Mouse (Mus musculus): ENCODE measurements at regions not wholly inside any gene's neighbourhood (a gene's known extent, or its start where the extent isn't known, plus 50 kb on each side); places are given as distances from the start of the nearest gene placed in this dataset.

DNA sequence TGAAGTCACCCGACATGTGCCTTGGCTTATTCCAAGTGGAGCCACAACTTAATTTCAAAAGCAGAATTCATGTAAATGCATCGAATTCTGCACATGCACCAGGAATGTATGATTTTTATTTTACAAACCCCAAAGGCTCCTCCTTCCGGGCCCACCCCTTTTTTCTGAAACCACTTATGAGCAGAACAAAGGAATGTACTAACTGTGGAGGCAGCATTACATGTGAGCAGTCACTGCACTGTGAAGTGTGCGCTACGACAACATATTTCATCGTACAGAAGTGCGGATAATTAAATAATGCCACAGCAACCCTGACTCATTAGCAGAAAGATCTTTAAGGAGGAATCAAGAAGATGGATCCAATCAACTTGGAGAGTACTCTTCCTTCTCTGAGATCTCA, 424.8 kb upstream of the Ubash3b start:
- H3K27ac ChIP-seq (ENCODE audit: control insufficient read depth, insufficient read depth, low read length) = no peak overlapping the region
- H3K36me3 ChIP-seq (ENCODE audit: control insufficient read depth, insufficient read depth, low read length) = no peaks in the 10 kb centered on the region
- 89% methylated on average over 7 of the region's 7 CpGs for WGBS
- TF ChIP-seq CTCF (IDR thresholded peaks at IDR 0.05; ENCODE audit: borderline replicate concordance, control insufficient read depth, extremely low read depth, insufficient read depth, low read length, poor library complexity) (no peak), POLR2A (IDR thresholded peaks at IDR 0.05; ENCODE audit: control insufficient read depth, extremely low read depth, insufficient read depth, low read length, poor library complexity) (no peak)
- no peak for DNase-seq
- H3K27me3 ChIP-seq (ENCODE audit: control insufficient read depth, insufficient read depth, low read length) = 0 out of 2 replicates have a peak, but pooled peaks cover under 1% of the 10 kb centered on the region
- no peak overlapping the region for H3K4me3 ChIP-seq (ENCODE audit: control insufficient read depth, insufficient read depth, low read length)
- no peaks in the 10 kb centered on the region for H3K4me1 ChIP-seq (replicated peaks; ENCODE audit: control insufficient read depth, insufficient read depth, low read length)

DNA sequence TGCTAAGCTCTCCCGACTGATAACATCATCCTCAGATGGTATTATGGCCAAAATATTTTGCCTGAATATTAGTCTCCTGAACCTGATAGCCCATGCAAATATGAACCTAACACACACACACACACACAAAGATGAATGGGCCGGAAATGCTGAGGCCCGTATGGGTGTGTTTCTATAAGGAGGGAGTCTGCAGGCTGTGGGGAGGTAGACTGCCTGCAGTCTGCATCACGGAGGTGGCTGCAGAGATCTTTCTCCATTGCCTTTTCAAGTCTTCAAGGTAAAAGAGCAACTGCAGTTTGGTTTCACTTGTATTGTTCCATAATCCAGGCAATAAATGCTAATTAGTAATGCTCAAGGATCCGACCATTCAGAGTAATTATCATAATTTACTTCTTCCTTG, 424.3 kb upstream of the Ubash3b start:
- no peaks in the 10 kb centered on the region for H3K4me1 ChIP-seq (replicated peaks; ENCODE audit: control insufficient read depth, insufficient read depth, low read length)
- DNase-seq = no peak
- H3K4me3 ChIP-seq (ENCODE audit: control insufficient read depth, insufficient read depth, low read length) = no peak overlapping the region
- no peak for TF ChIP-seq CTCF (IDR thresholded peaks at IDR 0.05; ENCODE audit: borderline replicate concordance, control insufficient read depth, extremely low read depth, insufficient read depth, low read length, poor library complexity)
- no peak for TF ChIP-seq POLR2A (IDR thresholded peaks at IDR 0.05; ENCODE audit: control insufficient read depth, extremely low read depth, insufficient read depth, low read length, poor library complexity)
- WGBS = 77% methylated on average over 5 of the region's 5 CpGs
- H3K36me3 ChIP-seq (ENCODE audit: control insufficient read depth, insufficient read depth, low read length) = no peaks in the 10 kb centered on the region
- H3K27ac ChIP-seq (ENCODE audit: control insufficient read depth, insufficient read depth, low read length) = no peak overlapping the region
- peaks cover 3% of the 10 kb centered on the region; the same call in 1 of the 2 replicates for H3K27me3 ChIP-seq (ENCODE audit: control insufficient read depth, insufficient read depth, low read length)

DNA sequence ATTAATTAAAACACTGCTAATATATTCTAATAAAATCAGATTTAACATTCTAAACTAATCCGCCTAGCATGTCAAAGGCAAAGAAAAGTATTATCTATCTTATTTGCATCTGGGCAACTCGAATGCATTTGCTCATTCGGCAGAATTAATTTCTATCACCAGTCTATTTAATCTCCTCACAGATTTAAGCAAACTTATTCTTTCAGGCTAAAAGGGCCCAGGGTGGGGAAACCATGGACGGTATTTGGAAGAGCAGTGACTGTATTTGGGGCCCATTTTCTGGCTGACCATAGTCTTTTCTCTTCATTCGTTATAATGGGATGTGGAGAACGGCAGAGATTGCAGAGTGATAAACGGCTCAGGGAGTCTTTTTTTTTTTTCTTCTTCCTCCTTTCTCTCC, 423.5 kb upstream of the Ubash3b start:
- no peak for TF ChIP-seq POLR2A (IDR thresholded peaks at IDR 0.05; ENCODE audit: control insufficient read depth, extremely low read depth, insufficient read depth, low read length, poor library complexity)
- no peak for TF ChIP-seq CTCF (IDR thresholded peaks at IDR 0.05; ENCODE audit: borderline replicate concordance, control insufficient read depth, extremely low read depth, insufficient read depth, low read length, poor library complexity)
- H3K27me3 ChIP-seq (ENCODE audit: control insufficient read depth, insufficient read depth, low read length) = peaks cover 3% of the 10 kb centered on the region; the same call in 1 of the 2 replicates
- H3K4me1 ChIP-seq (replicated peaks; ENCODE audit: control insufficient read depth, insufficient read depth, low read length) = no peaks in the 10 kb centered on the region
- H3K36me3 ChIP-seq (ENCODE audit: control insufficient read depth, insufficient read depth, low read length) = no peaks in the 10 kb centered on the region
- H3K27ac ChIP-seq (ENCODE audit: control insufficient read depth, insufficient read depth, low read length) = no peak overlapping the region
- 62% methylated on average over 7 of the region's 7 CpGs for WGBS
- no peak overlapping the region for H3K4me3 ChIP-seq (ENCODE audit: control insufficient read depth, insufficient read depth, low read length)
- no peak for DNase-seq

DNA sequence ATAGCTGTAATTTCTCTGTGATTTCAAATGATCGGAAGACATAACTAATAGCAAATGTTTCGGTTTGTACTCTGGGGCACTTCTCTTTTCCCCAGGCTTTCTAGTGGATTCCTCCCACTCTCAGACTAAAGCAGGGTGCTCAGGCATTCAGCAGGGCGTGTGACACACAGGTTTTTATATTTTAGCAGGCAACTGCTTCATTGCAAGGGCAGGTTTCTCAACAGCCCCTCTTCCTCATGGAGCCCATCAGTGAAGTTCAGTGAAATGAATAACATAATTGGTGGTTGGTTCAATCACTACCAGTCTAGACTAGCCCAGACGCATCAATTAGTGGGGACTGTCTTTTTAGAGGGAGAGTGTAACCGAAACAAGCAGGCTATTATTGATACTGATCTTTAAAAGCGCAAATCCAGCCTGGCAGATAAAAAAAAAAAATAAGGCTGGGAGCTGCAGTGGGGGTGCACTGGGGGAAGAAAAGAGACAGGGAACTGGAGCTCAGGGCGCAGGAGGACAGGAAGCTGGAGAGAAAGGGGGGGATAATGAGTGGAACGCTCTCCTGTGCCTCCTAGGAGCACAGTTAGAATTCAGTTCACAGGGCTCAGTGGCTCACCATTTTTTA, 422.3 kb upstream of the Ubash3b start:
- DNase-seq = no peak
- no peaks in the 10 kb centered on the region for H3K36me3 ChIP-seq (ENCODE audit: control insufficient read depth, insufficient read depth, low read length)
- no peak overlapping the region for H3K4me3 ChIP-seq (ENCODE audit: control insufficient read depth, insufficient read depth, low read length)
- TF ChIP-seq CTCF (IDR thresholded peaks at IDR 0.05; ENCODE audit: borderline replicate concordance, control insufficient read depth, extremely low read depth, insufficient read depth, low read length, poor library complexity) (no peak), POLR2A (IDR thresholded peaks at IDR 0.05; ENCODE audit: control insufficient read depth, extremely low read depth, insufficient read depth, low read length, poor library complexity) (no peak)
- peaks cover 3% of the 10 kb centered on the region; the same call in 1 of the 2 replicates for H3K27me3 ChIP-seq (ENCODE audit: control insufficient read depth, insufficient read depth, low read length)
- no peaks in the 10 kb centered on the region for H3K4me1 ChIP-seq (replicated peaks; ENCODE audit: control insufficient read depth, insufficient read depth, low read length)
- WGBS = 57% methylated on average over 8 of the region's 8 CpGs
- H3K27ac ChIP-seq (ENCODE audit: control insufficient read depth, insufficient read depth, low read length) = no peak overlapping the region

DNA sequence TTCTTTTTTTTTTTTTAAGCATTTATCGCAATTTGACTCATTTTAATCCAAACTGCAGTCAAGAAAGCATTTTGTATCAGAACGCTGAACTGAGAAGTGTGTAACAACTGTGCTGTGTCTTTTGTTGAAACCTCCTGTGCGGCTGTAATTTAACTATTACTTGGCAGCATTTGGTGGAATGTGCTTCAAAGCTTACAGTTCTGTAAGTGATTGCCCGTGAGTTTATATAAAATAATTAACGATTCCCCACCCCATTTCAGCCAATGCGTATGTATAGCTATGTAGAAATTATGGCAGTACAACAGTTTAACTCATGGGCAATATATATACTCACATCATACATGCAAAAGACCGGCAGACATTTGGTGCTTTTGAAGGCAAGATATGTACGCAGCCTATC, 421.8 kb upstream of the Ubash3b start:
- no peak overlapping the region for H3K27ac ChIP-seq (ENCODE audit: control insufficient read depth, insufficient read depth, low read length)

DNA sequence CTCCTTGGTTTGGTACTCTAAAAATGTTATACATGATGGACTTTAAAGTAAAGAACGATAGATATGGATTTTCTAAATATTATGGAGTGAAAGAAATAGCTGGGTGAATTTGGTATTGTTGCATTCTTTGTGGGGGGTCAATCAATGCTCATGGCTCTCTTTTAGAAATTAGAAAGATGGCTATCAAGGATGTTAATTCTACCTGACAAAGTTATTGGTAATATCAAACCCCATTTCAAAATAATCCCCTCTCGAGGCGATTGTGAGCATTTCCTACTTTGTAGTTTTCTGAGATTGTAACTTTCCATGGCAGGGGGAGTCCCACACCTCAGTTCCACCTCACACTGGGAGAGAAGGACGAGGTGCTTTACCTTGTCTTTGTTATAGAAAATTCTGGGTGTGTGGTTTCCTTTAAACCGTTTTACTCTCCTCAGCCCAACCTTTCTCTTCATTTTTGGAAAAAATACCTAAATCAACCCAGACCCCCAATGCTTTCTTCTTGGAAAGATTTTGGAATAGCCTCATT, 421.3 kb upstream of the Ubash3b start:
- no peak for DNase-seq
- Histone ChIP-seq H3K4me1 (replicated peaks; ENCODE audit: control insufficient read depth, insufficient read depth, low read length) (no peaks in the 10 kb centered on the region), H3K27ac (ENCODE audit: control insufficient read depth, insufficient read depth, low read length) (no peak overlapping the region), H3K27me3 (ENCODE audit: control insufficient read depth, insufficient read depth, low read length) (peaks cover 3% of the 10 kb centered on the region; the same call in 1 of the 2 replicates), H3K4me3 (ENCODE audit: control insufficient read depth, insufficient read depth, low read length) (no peak overlapping the region), H3K36me3 (ENCODE audit: control insufficient read depth, insufficient read depth, low read length) (no peaks in the 10 kb centered on the region)
- 61% methylated on average over 5 of the region's 5 CpGs for WGBS
- TF ChIP-seq POLR2A (IDR thresholded peaks at IDR 0.05; ENCODE audit: control insufficient read depth, extremely low read depth, insufficient read depth, low read length, poor library complexity) = no peak
- no peak for TF ChIP-seq CTCF (IDR thresholded peaks at IDR 0.05; ENCODE audit: borderline replicate concordance, control insufficient read depth, extremely low read depth, insufficient read depth, low read length, poor library complexity)

More for the DNA sequence above, 421.8 kb upstream of the Ubash3b start:
- DNase-seq = no peak
- peaks cover 3% of the 10 kb centered on the region; the same call in 1 of the 2 replicates for H3K27me3 ChIP-seq (ENCODE audit: control insufficient read depth, insufficient read depth, low read length)
- no peak overlapping the region for H3K4me3 ChIP-seq (ENCODE audit: control insufficient read depth, insufficient read depth, low read length)
- 84% methylated on average over 8 of the region's 8 CpGs for WGBS
- no peaks in the 10 kb centered on the region for H3K4me1 ChIP-seq (replicated peaks; ENCODE audit: control insufficient read depth, insufficient read depth, low read length)
- H3K36me3 ChIP-seq (ENCODE audit: control insufficient read depth, insufficient read depth, low read length) = no peaks in the 10 kb centered on the region
- TF ChIP-seq CTCF (IDR thresholded peaks at IDR 0.05; ENCODE audit: borderline replicate concordance, control insufficient read depth, extremely low read depth, insufficient read depth, low read length, poor library complexity) = no peak
- TF ChIP-seq POLR2A (IDR thresholded peaks at IDR 0.05; ENCODE audit: control insufficient read depth, extremely low read depth, insufficient read depth, low read length, poor library complexity) = no peak
